Mouse (Mus musculus): Measurements from ENCODE around the gene Wdr90. TPM values are rescaled to one million over a fixed set of nuclear protein-coding genes. Genes with fewer than 3 reads are reported as not detected.
A peak's percentile ranks its signal among the peaks of the same experiment; 100 is the strongest.

Wdr90 gene
- polyA plus RNA-seq, 2 experiments: 7.5 to 18.1 TPM

GRCm38 (mm10) chr17:25813471-25813870, 47.8 kb downstream of the Wdr90 start:
- Histone ChIP-seq H3K4me3 (ENCODE audit: insufficient read depth in 1 of 2, low read depth in 2 of 2, low read length in 2 of 2) (no peak overlapping the region), H3K27ac (no peak overlapping the region), H3K9ac (replicated peaks) (no peak overlapping the region), H3K9me3 (ENCODE audit: control insufficient read depth, low read length) (no peaks in the 10 kb centered on the region), H3K36me3 (replicated peaks; ENCODE audit: control insufficient read depth, insufficient read depth, low read depth) (no peaks in the 10 kb centered on the region), H3K4me1 (replicated peaks; ENCODE audit: control insufficient read depth in 2 of 2, insufficient read depth in 2 of 2, low read length in 1 of 2) (no peaks in the 10 kb centered on the region), H3K27me3 (ENCODE audit: control insufficient read depth, insufficient read depth, low read length) (peaks cover 42% of the 10 kb centered on the region), H3K4me2 (ENCODE audit: low read depth) (no peak overlapping the region)
- ATAC-seq (ENCODE audit: insufficient read depth) (no peak), DNase-seq (ENCODE audit: low read depth in 3 of 3, low spot score in 3 of 3) (peak in 1 of 3 experiments; percentile 52)
- TF ChIP-seq EP300 (IDR thresholded peaks at IDR 0.05; ENCODE audit: low read depth) (no peak), CTCF (IDR thresholded peaks at IDR 0.05; ENCODE audit: low read depth) (peak; percentile 74)
- WGBS (ENCODE audit: insufficient replicate concordance): 4% methylated on average over 20 of the region's 20 CpGs

GRCm38 (mm10) chr17:25810890-25811289, 50.4 kb downstream of the Wdr90 start:
- ATAC-seq (ENCODE audit: insufficient read depth) (no peak), DNase-seq (ENCODE audit: low read depth in 3 of 3, low spot score in 3 of 3) (no peak)
- Histone ChIP-seq H3K9me3 (ENCODE audit: control insufficient read depth, low read length) (no peaks in the 10 kb centered on the region), H3K27ac (no peak overlapping the region), H3K27me3 (ENCODE audit: control insufficient read depth, insufficient read depth, low read length) (peaks cover 43% of the 10 kb centered on the region), H3K4me1 (replicated peaks; ENCODE audit: control insufficient read depth in 2 of 2, insufficient read depth in 2 of 2, low read length in 1 of 2) (no peaks in the 10 kb centered on the region), H3K36me3 (replicated peaks; ENCODE audit: control insufficient read depth, insufficient read depth, low read depth) (no peaks in the 10 kb centered on the region), H3K4me3 (ENCODE audit: insufficient read depth in 1 of 2, low read depth in 2 of 2, low read length in 2 of 2) (no peak overlapping the region), H3K9ac (replicated peaks) (no peak overlapping the region), H3K4me2 (ENCODE audit: low read depth) (no peak overlapping the region)
- no peak for TF ChIP-seq EP300 (IDR thresholded peaks at IDR 0.05; ENCODE audit: low read depth)
- TF ChIP-seq CTCF (IDR thresholded peaks at IDR 0.05; ENCODE audit: low read depth): no peak
- 45% methylated on average over 4 of the region's 4 CpGs for WGBS (ENCODE audit: insufficient replicate concordance)

- WGBS (ENCODE audit: insufficient replicate concordance): 10% methylated on average over 25 of the region's 25 CpGs
Observed at GRCm38 (mm10) chr17:25809606-25810340, 51.5 kb downstream of the Wdr90 start.

GRCm38 (mm10) chr17:25808789-25809605, 52.3 kb downstream of the Wdr90 start, which contains the start of gene Fbxl16:
Fbxl16 (plus strand) TSS chr17:25809085.
- WGBS (ENCODE audit: insufficient replicate concordance): 1% methylated on average over 93 of the region's 100 CpGs
- Histone ChIP-seq H3K27me3 (ENCODE audit: control insufficient read depth, insufficient read depth, low read length) (peaks cover 43% of the 10 kb centered on the region), H3K27ac (no peak within 1 kb of the TSS), H3K4me2 (ENCODE audit: low read depth) (peak within 1 kb of the TSS; percentile 61), H3K36me3 (replicated peaks; ENCODE audit: control insufficient read depth, insufficient read depth, low read depth) (no peaks in the 10 kb centered on the region), H3K9me3 (ENCODE audit: control insufficient read depth, low read length) (no peaks in the 10 kb centered on the region), H3K9ac (replicated peaks) (no peak within 1 kb of the TSS), H3K4me3 (ENCODE audit: insufficient read depth in 1 of 2, low read depth in 2 of 2, low read length in 2 of 2) (peak within 1 kb of the TSS; percentile 28 to 53), H3K4me1 (replicated peaks; ENCODE audit: control insufficient read depth in 2 of 2, insufficient read depth in 2 of 2, low read length in 1 of 2) (no peaks in the 10 kb centered on the region)
- peak; percentile 55; the same call in 1 of the 2 replicates for ATAC-seq (ENCODE audit: insufficient read depth)
- DNase-seq (ENCODE audit: low read depth in 3 of 3, low spot score in 3 of 3): no peak
- peak; percentile 18; the same call in 1 of the 2 replicates for TF ChIP-seq CTCF (IDR thresholded peaks at IDR 0.05; ENCODE audit: low read depth)
- no peak for TF ChIP-seq EP300 (IDR thresholded peaks at IDR 0.05; ENCODE audit: low read depth)

More at GRCm38 (mm10) chr17:25809606-25810340, 51.5 kb downstream of the Wdr90 start:
- Histone ChIP-seq H3K4me2 (ENCODE audit: low read depth) (peak overlapping the region; percentile 61), H3K27ac (no peak overlapping the region), H3K9me3 (ENCODE audit: control insufficient read depth, low read length) (no peaks in the 10 kb centered on the region), H3K36me3 (replicated peaks; ENCODE audit: control insufficient read depth, insufficient read depth, low read depth) (no peaks in the 10 kb centered on the region), H3K4me1 (replicated peaks; ENCODE audit: control insufficient read depth in 2 of 2, insufficient read depth in 2 of 2, low read length in 1 of 2) (no peaks in the 10 kb centered on the region), H3K4me3 (ENCODE audit: insufficient read depth in 1 of 2, low read depth in 2 of 2, low read length in 2 of 2) (peak overlapping the region; percentile 15 to 53; a peak in 3 of 4 replicates), H3K27me3 (ENCODE audit: control insufficient read depth, insufficient read depth, low read length) (peaks cover 43% of the 10 kb centered on the region), H3K9ac (replicated peaks) (no peak overlapping the region)
- ATAC-seq (ENCODE audit: insufficient read depth) (no peak), DNase-seq (ENCODE audit: low read depth in 3 of 3, low spot score in 3 of 3) (no peak)
- TF ChIP-seq CTCF (IDR thresholded peaks at IDR 0.05; ENCODE audit: low read depth) (no peak), EP300 (IDR thresholded peaks at IDR 0.05; ENCODE audit: low read depth) (no peak)

GRCm38 (mm10) chr17:25808028-25808427, 53.3 kb downstream of the Wdr90 start:
- 29% methylated on average over 5 of the region's 5 CpGs for WGBS (ENCODE audit: insufficient replicate concordance)
- H3K4me1 ChIP-seq (replicated peaks; ENCODE audit: control insufficient read depth in 2 of 2, insufficient read depth in 2 of 2, low read length in 1 of 2): no peaks in the 10 kb centered on the region
- H3K27me3 ChIP-seq (ENCODE audit: control insufficient read depth, insufficient read depth, low read length): peaks cover 43% of the 10 kb centered on the region

More at GRCm38 (mm10) chr17:25808028-25808427, 53.3 kb downstream of the Wdr90 start:
- H3K4me3 ChIP-seq (ENCODE audit: insufficient read depth in 1 of 2, low read depth in 2 of 2, low read length in 2 of 2): no peak overlapping the region
- H3K9ac ChIP-seq (replicated peaks): no peak overlapping the region
- H3K27ac ChIP-seq: no peak overlapping the region
- H3K9me3 ChIP-seq (ENCODE audit: control insufficient read depth, low read length): no peaks in the 10 kb centered on the region
- no peak overlapping the region for H3K4me2 ChIP-seq (ENCODE audit: low read depth)
- ATAC-seq (ENCODE audit: insufficient read depth) (no peak), DNase-seq (ENCODE audit: low read depth in 3 of 3, low spot score in 3 of 3) (no peak)
- TF ChIP-seq CTCF (IDR thresholded peaks at IDR 0.05; ENCODE audit: low read depth): no peak
- no peak for TF ChIP-seq EP300 (IDR thresholded peaks at IDR 0.05; ENCODE audit: low read depth)
- no peaks in the 10 kb centered on the region for H3K36me3 ChIP-seq (replicated peaks; ENCODE audit: control insufficient read depth, insufficient read depth, low read depth)

All from liver, embryonic 14.5 days (tissue).